Mouse (Mus musculus) frontal cortex, postnatal 10 days (tissue): ENCODE measurements around the gene Gm20883.
"Not testable (repeated sequence)": the region's sequence is repeated elsewhere in the genome, so short reads cannot be mapped to it uniquely, and the experiment has no call there.

ENCODE experiments used
- DNase-seq, 2 experiments: peaks; one replicate each; pipeline ENCODE4 v3.0.0; 2022; ENCODE audit warnings: low spot score in 2 of 2, mixed read lengths in 1 of 2

Gene Gm20883

GRCm38 (mm10) chrY:50607951-50608350 lies at the start of gene Gm20883:
TSS of gene Gm20883 (plus strand) at chrY:50608251.
- not testable (repeated sequence) for DNase-seq
